Mouse (Mus musculus) midbrain, postnatal 0 days (tissue): Measurements from ENCODE around the gene Rasgrp2. TPM values are rescaled to one million over a fixed set of nuclear protein-coding genes. Genes with fewer than 3 reads are reported as not detected.

Experiments used
- ATAC-seq: fragments of 200-750 bp; cut with Nextera tagmentation; 2 replicates; pipeline ENCODE4 v1.8.0; 2017; ENCODE audit warnings: moderate number of reproducible peaks, mild to moderate bottlenecking, moderate TSS enrichment, moderate library complexity; ENCODE audit not compliant: low FRiP score
- DNase-seq: peaks from one replicate; pipeline ENCODE4 v3.0.0-alpha.2; 2015; ENCODE audit warnings: low spot score
- H3K27ac ChIP-seq: fragments of 300-500 bp; sonication (generic); 2 replicates; pipeline ENCODE4 v1.5.1; 2014; ENCODE audit warnings: low read depth, mild to moderate bottlenecking, low read length, mixed read lengths
- H3K27me3 ChIP-seq: fragments of 300-500 bp; sonication (generic); 2 replicates; pipeline ENCODE4 v1.6.1; 2014; ENCODE audit warnings: low read length, control low read depth, mixed read lengths; ENCODE audit not compliant: insufficient read depth
- H3K36me3 ChIP-seq: fragments of 300-500 bp; sonication (generic); 2 replicates; pipeline ENCODE4 v1.6.1; 2014; ENCODE audit warnings: low read length, control low read depth, mixed read lengths; ENCODE audit not compliant: insufficient read depth
- H3K4me1 ChIP-seq: fragments of 300-500 bp; sonication (generic); 2 replicates; pipeline ENCODE4 v1.6.1; 2014; ENCODE audit warnings: mild to moderate bottlenecking, control low read depth, antibody characterized with exemption, low read length, mixed read lengths; ENCODE audit not compliant: insufficient read depth
- H3K4me2 ChIP-seq: fragments of 300-500 bp; sonication (generic); 2 replicates; pipeline ENCODE4 v1.6.1; 2014; ENCODE audit warnings: low read depth, mild to moderate bottlenecking, low read length, mixed read lengths; ENCODE audit not compliant: poor library complexity, severe bottlenecking
- H3K4me3 ChIP-seq: fragments of 300-500 bp; sonication (generic); 2 replicates; pipeline ENCODE4 v1.5.1; 2014; ENCODE audit warnings: low read depth, mild to moderate bottlenecking, low read length, moderate library complexity
- H3K9ac ChIP-seq: fragments of 300-500 bp; sonication (generic); replicated peaks from 2 replicates; pipeline ENCODE4 v1.6.1; 2014; ENCODE audit warnings: mild to moderate bottlenecking, low read length, moderate library complexity, mixed read lengths; ENCODE audit not compliant: poor library complexity, severe bottlenecking
- H3K9me3 ChIP-seq: fragments of 300-500 bp; sonication (generic); 2 replicates; pipeline ENCODE4 v1.6.1; 2016; ENCODE audit warnings: low read length, control low read depth
- CTCF ChIP-seq: IDR thresholded peaks from 2 replicates; pipeline ENCODE4 v1.5.1; 2016; ENCODE audit warnings: antibody characterized with exemption, mild to moderate bottlenecking
- WGBS: fragments of 180-500 bp; shearing (Covaris S2); extraction: QIAGEN DNeasy Blood & Tissue Kit; methylation state at CpG from one replicate; pipeline ENCODE4 v1.1.7; 2014; 5-methylcytosine and 5-hydroxymethylcytosine counted together
- polyA plus RNA-seq: library from polyadenylated mRNA; unstranded; fragments of >200 nt; fragmentation: Nextera tagmentation; extraction: Ambion mirVana; gene quantifications from 2 replicates; pipeline ENCODE4 v1.2.1, GENCODE M21; 2015
- total RNA-seq: library from RNA; depleted of rRNA; stranded (reverse); fragments of >200 nt; gene quantifications from 2 replicates; pipeline ENCODE4 v1.2.3, GENCODE M21; 2014; rRNA removed

The Rasgrp2 gene
- total RNA-seq (250 and 291 TPM in 2 replicates), polyA plus RNA-seq (232 and 264 TPM in 2 replicates)

DNA sequence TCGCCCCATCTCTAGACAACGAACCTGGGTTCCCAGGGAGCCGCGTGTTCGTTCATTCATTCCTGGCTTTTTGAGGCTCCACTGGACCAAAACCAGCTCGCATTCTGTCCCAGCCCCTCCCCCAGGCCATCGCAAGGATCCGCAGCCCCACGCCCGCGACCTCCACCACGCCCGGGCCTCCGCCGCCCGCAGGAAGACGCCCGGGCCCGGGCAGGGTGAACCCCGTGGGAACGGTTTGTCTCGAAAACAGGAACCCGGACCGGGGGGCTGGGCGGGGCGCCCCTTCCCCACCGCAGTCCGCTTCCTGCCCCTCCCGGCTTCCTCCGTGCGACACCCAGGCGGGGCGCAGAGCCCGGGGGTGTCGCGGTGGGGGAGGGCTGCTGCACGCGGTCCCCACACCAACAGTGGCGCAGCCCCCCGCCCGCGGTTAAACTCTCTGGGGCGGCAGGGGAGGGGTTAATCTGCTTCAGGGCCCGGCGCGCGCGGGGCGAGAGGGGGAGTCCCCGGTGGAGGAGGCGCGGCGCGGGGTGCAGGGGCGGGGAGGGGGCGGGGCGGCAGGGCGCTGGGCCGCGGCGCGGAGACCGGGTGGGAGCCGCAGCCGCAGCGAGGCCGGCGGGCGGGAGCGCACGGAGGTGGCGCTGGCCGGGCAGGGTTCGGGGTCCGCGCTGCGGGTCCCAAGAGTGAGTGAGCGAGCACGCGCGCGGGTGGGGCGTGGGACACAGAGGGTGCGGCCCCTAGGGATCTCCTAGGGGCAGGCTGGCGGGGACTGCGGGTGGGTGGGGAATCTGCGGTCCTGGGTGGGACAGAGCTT is at the start of gene Rasgrp2:
Gene Rasgrp2, plus strand, starts transcription at position 56 of the 811 bp plus-strand sequence.
- no peak for TF ChIP-seq CTCF
- H3K4me1 ChIP-seq = peaks cover 17% of the 10 kb centered on the region; the same call in 1 of the 2 replicates
- under 1% methylated on average over 58 of the region's 87 CpGs for WGBS
- H3K27ac ChIP-seq = peak within 1 kb of the TSS; percentile 82
- H3K27me3 ChIP-seq = no peaks in the 10 kb centered on the region; the same call in 1 of the 2 replicates
- H3K4me3 ChIP-seq = peak within 1 kb of the TSS; percentile 69
- no peaks in the 10 kb centered on the region for H3K9me3 ChIP-seq
- H3K36me3 ChIP-seq = peaks cover 15% of the 10 kb centered on the region
- peak within 1 kb of the TSS; percentile 88 for H3K9ac ChIP-seq
- DNase-seq (peak; percentile 63), ATAC-seq (peak; percentile 24; the same call in 1 of the 2 replicates)
- peak within 1 kb of the TSS; percentile 98 for H3K4me2 ChIP-seq

DNA sequence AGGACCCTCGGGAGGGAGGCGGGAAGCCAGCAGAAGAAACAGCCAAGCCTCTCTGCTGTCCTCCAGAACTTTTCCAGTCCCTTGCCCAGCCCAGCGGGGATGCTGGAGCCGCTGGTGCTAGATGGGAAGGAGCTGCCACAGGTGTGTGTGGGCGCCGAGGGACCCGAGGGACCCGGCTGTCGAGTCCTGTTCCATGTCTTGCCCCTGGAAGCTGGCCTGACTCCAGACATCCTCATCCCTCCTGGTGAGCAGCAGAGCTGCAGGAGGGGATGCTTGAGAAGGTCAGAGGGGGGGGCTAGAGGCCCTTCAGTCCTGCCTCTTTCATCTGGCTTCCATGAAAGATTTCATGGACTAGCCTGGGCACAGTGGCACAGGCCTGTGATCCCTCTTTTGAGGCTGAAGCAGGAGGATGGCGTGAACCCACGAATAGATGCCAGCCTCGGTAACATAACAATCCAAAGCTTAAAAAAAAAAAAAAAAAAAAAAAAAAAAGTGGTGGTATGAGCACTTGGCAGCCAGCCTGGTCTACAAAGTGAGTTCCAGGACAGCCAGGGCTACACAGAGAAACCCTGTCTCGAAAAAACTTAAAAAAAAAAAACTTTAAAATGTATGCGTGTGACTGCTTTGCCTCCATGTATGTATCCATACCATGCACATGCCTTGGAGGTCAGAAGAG is 47.6 kb upstream of the Rasgrp2 start:
- H3K9ac ChIP-seq = no peak overlapping the region
- no peaks in the 10 kb centered on the region for H3K4me1 ChIP-seq
- H3K4me2 ChIP-seq = no peak overlapping the region
- no peaks in the 10 kb centered on the region for H3K9me3 ChIP-seq
- no peaks in the 10 kb centered on the region for H3K27me3 ChIP-seq
- no peak for ATAC-seq
- H3K27ac ChIP-seq = no peak overlapping the region
- 66% methylated on average over 14 of the region's 14 CpGs for WGBS
- DNase-seq = no peak
- H3K36me3 ChIP-seq = peaks cover 39% of the 10 kb centered on the region
- TF ChIP-seq CTCF = no peak
- no peak overlapping the region for H3K4me3 ChIP-seq

DNA sequence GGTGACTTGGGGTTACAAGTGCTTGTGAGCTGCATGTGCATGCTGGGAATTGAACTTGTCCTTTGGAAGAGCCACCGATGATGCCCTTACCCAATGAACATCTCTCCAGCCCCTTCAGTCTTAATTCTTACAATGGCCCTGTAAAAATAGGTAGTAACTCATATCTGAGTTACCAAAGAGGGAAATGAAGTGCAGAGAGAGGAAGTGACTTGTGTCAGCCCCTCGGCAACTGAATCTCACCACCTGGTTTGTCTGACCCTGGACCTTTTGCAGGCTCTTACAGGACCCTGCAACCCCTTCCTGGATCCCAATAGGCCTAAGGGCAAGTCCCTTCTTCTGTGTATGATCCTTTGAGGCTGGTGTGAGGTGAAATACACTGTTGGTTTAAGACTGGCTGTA is 47.0 kb upstream of the Rasgrp2 start:
- no peak for DNase-seq
- no peak overlapping the region for H3K27ac ChIP-seq
- no peak for TF ChIP-seq CTCF
- H3K4me2 ChIP-seq = no peak overlapping the region
- H3K4me1 ChIP-seq = no peaks in the 10 kb centered on the region
- H3K36me3 ChIP-seq = peaks cover 36% of the 10 kb centered on the region
- no peaks in the 10 kb centered on the region for H3K9me3 ChIP-seq
- no peaks in the 10 kb centered on the region for H3K27me3 ChIP-seq
- H3K9ac ChIP-seq = no peak overlapping the region
- WGBS = 95% methylated on average over 2 of the region's 2 CpGs
- no peak for ATAC-seq
- no peak overlapping the region for H3K4me3 ChIP-seq

DNA sequence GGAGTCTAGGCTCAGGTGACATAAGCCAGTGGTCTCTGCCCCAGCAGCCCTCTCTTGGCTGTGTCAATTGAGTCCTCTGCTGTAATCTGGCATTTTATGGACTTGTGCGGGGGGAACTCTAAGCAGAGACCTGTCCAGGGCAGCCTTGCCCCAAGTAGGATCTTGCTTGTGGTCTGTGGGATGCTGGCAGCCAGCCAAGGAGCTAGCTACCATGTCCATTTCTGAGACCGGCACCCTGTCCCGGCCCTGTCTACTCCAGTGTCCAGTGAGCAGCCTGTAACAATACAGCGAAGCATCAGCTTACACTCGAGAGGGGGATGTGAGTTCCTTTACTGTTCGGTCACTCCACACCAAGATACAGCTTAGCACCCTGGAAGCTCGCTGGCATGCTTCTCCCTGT is 45.1 kb upstream of the Rasgrp2 start:
- H3K27ac ChIP-seq = no peak overlapping the region
- H3K9ac ChIP-seq = no peak overlapping the region
- DNase-seq (no peak), ATAC-seq (no peak)
- H3K36me3 ChIP-seq = peaks cover 24% of the 10 kb centered on the region
- no peak for TF ChIP-seq CTCF
- no peaks in the 10 kb centered on the region for H3K9me3 ChIP-seq
- WGBS = 73% methylated on average over 7 of the region's 7 CpGs
- H3K4me1 ChIP-seq = no peaks in the 10 kb centered on the region
- H3K27me3 ChIP-seq = no peaks in the 10 kb centered on the region
- H3K4me3 ChIP-seq = no peak overlapping the region
- no peak overlapping the region for H3K4me2 ChIP-seq

DNA sequence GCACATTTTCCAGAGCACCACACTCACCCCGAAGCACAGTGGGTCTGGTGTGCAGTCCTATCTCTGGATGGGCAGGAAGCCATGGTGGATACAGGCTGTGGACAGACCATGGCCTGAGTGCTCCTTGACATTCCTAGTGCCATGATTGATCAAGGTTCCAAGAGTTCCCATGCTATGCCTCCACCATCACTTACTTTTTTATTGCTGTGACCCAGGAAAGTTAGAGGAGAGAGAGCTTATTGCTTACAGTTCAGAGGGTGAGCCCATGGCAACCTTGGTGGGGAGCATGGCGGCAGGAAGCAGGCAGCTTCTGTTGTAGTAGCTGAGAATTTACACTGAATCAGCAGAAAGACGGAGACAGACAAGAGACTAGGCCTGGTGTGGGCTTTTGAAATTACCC is 37.8 kb upstream of the Rasgrp2 start:
- Histone ChIP-seq H3K36me3 (peaks cover 7% of the 10 kb centered on the region; the same call in 1 of the 2 replicates), H3K27ac (no peak overlapping the region), H3K27me3 (no peaks in the 10 kb centered on the region), H3K9me3 (no peaks in the 10 kb centered on the region), H3K4me2 (no peak overlapping the region), H3K4me1 (peaks cover 5% of the 10 kb centered on the region), H3K9ac (no peak overlapping the region), H3K4me3 (no peak overlapping the region)
- TF ChIP-seq CTCF = no peak
- ATAC-seq (no peak), DNase-seq (no peak)
- WGBS = 95% methylated on average over 3 of the region's 3 CpGs

DNA sequence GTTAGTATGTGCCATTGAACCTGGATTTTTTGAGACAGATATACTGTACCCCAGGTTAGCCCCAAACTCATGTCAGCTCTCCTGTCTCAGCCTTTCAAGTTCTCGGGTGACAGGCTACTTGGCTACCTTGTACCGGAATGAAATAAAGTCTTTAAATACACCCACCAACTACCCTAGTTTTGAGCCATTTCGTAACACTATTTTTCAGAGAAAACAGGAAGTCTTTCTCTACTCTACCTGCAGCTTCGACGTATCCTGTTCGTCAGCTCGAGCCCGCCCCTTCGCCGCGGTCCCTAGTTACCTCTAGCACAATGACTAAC is 36.1 kb upstream of the Rasgrp2 start:
- no peak for ATAC-seq
- no peak overlapping the region for H3K9ac ChIP-seq
- peak overlapping the region; percentile 54 for H3K4me2 ChIP-seq
- peak overlapping the region; percentile 100 for H3K4me3 ChIP-seq
- DNase-seq = no peak
- no peak for TF ChIP-seq CTCF
- peak overlapping the region; percentile 100 for H3K27ac ChIP-seq
- H3K27me3 ChIP-seq = no peaks in the 10 kb centered on the region
- WGBS = 0% methylated on average over 11 of the region's 11 CpGs
- peaks cover 22% of the 10 kb centered on the region; the same call in 1 of the 2 replicates for H3K36me3 ChIP-seq
- H3K9me3 ChIP-seq = no peaks in the 10 kb centered on the region
- peaks cover 5% of the 10 kb centered on the region for H3K4me1 ChIP-seq
